Mouse (Mus musculus) frontal cortex, postnatal 14 days (tissue): ENCODE data around the gene Zfp609.

Experiments
- DNase-seq, 2 experiments: peaks; one replicate each; pipeline ENCODE4 v3.0.0; 2022; ENCODE audit warnings: low spot score in 2 of 2

Gene Zfp609

GRCm38 (mm10) chr9:65827344-65828015, at the start of gene Zfp609:
Gene Zfp609, minus strand, starts transcription at chr9:65827564.
- DNase-seq, result peak; percentile 88

- DNase-seq, result no peak
Observed at GRCm38 (mm10) chr9:65859656-65860055, 32.3 kb upstream of the Zfp609 start.

GRCm38 (mm10) chr9:65850203-65850602, 22.8 kb upstream of the Zfp609 start:
- no peak for DNase-seq

- no peak for DNase-seq
Observed at GRCm38 (mm10) chr9:65848154-65848553, 20.8 kb upstream of the Zfp609 start.

- DNase-seq, result peak in 1 of 2 experiments; percentile 10
Observed at GRCm38 (mm10) chr9:65844421-65845165, 17.2 kb upstream of the Zfp609 start.

- DNase-seq, result no peak
Observed at GRCm38 (mm10) chr9:65839841-65840240, 12.5 kb upstream of the Zfp609 start.

- no peak for DNase-seq
Observed at GRCm38 (mm10) chr9:65836916-65837315, 9.6 kb upstream of the Zfp609 start.

GRCm38 (mm10) chr9:65834628-65835354, 7.4 kb upstream of the Zfp609 start:
- no peak for DNase-seq

- no peak for DNase-seq
Observed at GRCm38 (mm10) chr9:65833640-65834039, 6.3 kb upstream of the Zfp609 start.

- no peak for DNase-seq
Observed at GRCm38 (mm10) chr9:65833230-65833629, 5.9 kb upstream of the Zfp609 start.

- DNase-seq, result no peak
Observed at GRCm38 (mm10) chr9:65832041-65832440, 4.7 kb upstream of the Zfp609 start.

- DNase-seq, result no peak
Observed at GRCm38 (mm10) chr9:65831164-65831563, 3.8 kb upstream of the Zfp609 start.

- no peak for DNase-seq
Observed at GRCm38 (mm10) chr9:65830255-65830654, 2.9 kb upstream of the Zfp609 start.

- no peak for DNase-seq
Observed at GRCm38 (mm10) chr9:65829410-65829809, 2.0 kb upstream of the Zfp609 start.

GRCm38 (mm10) chr9:65828511-65828910, 1.1 kb upstream of the Zfp609 start:
- no peak for DNase-seq

- DNase-seq, result no peak
Observed at GRCm38 (mm10) chr9:65828016-65828403, 646 bp upstream of the Zfp609 start.

- peak; percentile 10 to 28 for DNase-seq
Observed at GRCm38 (mm10) chr9:65826588-65827343, 598 bp downstream of the Zfp609 start.

- DNase-seq, result no peak
Observed at GRCm38 (mm10) chr9:65826226-65826587, 1.2 kb downstream of the Zfp609 start.

GRCm38 (mm10) chr9:65823716-65824462, 3.5 kb downstream of the Zfp609 start:
- no peak for DNase-seq

GRCm38 (mm10) chr9:65822011-65822410, 5.4 kb downstream of the Zfp609 start:
- DNase-seq, result no peak

GRCm38 (mm10) chr9:65820301-65820700, 7.1 kb downstream of the Zfp609 start:
- DNase-seq, result no peak
